Mouse (Mus musculus): Measurements from ENCODE around the gene Gm17364. TPM values are rescaled to one million over a fixed set of nuclear protein-coding genes. Genes with fewer than 3 reads are reported as not detected.

Gene Gm17364
- polyA plus RNA-seq, 2 experiments from 2014 or later: not detected

Other genes starting within 250 kb of the Gm17364 start
- under 1 TPM in 1 of 2 experiments, not detected in 1; 0.07 TPM for gene Mak, start 194.3 kb downstream of the Gm17364 start, polyA plus RNA-seq (2017; shearing (Covaris generic))
- gene Gcm2, start 162.9 kb downstream of the Gm17364 start, polyA plus RNA-seq (2017; shearing (Covaris generic)): under 1 TPM; 0.37 to 0.69 TPM
- not detected for gene Sycp2l, start 159.7 kb downstream of the Gm17364 start, polyA plus RNA-seq (2017; shearing (Covaris generic))
- not detected for gene Elovl2, start 53.6 kb downstream of the Gm17364 start, polyA plus RNA-seq (2017; shearing (Covaris generic))
- 1 to 10 TPM; 2.4 to 4.1 TPM for gene Smim13, start 24.1 kb downstream of the Gm17364 start, polyA plus RNA-seq (2017; shearing (Covaris generic))
- 100 to 1,000 TPM; 122 to 144 TPM for gene Nedd9, start 213.4 kb upstream of the Gm17364 start, polyA plus RNA-seq (2017; shearing (Covaris generic))

Measured in CD4-positive, CD25-positive, alpha-beta regulatory T cell, adult 4 months (primary cell).